34 mouse cellular contexts compared by ENCODE assay signal in genomic region chr17:34299356-34299755, GRCm38 (mm10). TPM values are rescaled to one million over a fixed set of nuclear protein-coding genes. Genes with fewer than 3 reads are reported as not detected.
DNase-seq lines count a peak whose midpoint lies in the region; TF ChIP-seq lines count a peak whose summit lies in the region.
"Had no signal": no experiment of that assay in that cellular context is flagged by ENCODE, and none has a peak within 500 bp of the region (broad histone marks: within the 10 kb centered on the region; RNA-seq: fewer than 3 reads in every experiment).

No protein-coding gene starts in this region.

- WGBS in heart, adult 2 months, result 72% methylated on average over 3 of the region's 3 CpGs
- 54% methylated on average over 3 of the region's 3 CpGs for WGBS in spleen, adult 2 months
- 78% methylated on average over 3 of the region's 3 CpGs for whole genome bisulfite sequencing in small intestine, adult 2 months

- DNase-seq in heart, adult 11 months, result peak; percentile 91
- DNase-seq in heart, adult 2 months, result no peak
- DNase-seq in spleen, adult 2 months (ENCODE audit: low read depth in 1 of 2, low spot score in 2 of 2), result peak; percentile 66 to 80
- DNase-seq in spleen, adult 12 weeks (ENCODE audit: low spot score), result no peak
- DNase-seq in ES-CJ7 (ENCODE audit: low read depth, low spot score), result peak; percentile 59
- no peak for DNase-seq in right cerebral cortex, postnatal 25 days
- no peak for DNase-seq in gastrocnemius, postnatal 14 days
- DNase-seq: adrenal gland, postnatal 36 days; cerebellum, adult 11 months; cerebellum, adult 9-11 months; gastrocnemius, postnatal 10 days; heart, postnatal 14 days; kidney, adult 18-20 months; lung, postnatal 4 days; right cerebral cortex, adult 18-20 months had no signal

- TF ChIP-seq POLR2A in heart, adult 2 months (IDR thresholded peaks at IDR 0.05; ENCODE audit: insufficient read depth, low read depth, low read length), result no peak
- no peak; the same call in 1 of the 2 replicates for TF ChIP-seq POLR2A in spleen, adult 2 months (IDR thresholded peaks at IDR 0.05; ENCODE audit: low read depth, low read length)
- TF ChIP-seq POLR2A in small intestine, adult 2 months (IDR thresholded peaks at IDR 0.05; ENCODE audit: low read depth, low read length), result no peak

- no peak overlapping the region for H3K27ac ChIP-seq in heart, adult 2 months
- H3K27ac ChIP-seq in spleen, adult 2 months (ENCODE audit: insufficient read depth, low read length), result peak overlapping the region; percentile 93
- H3K27ac ChIP-seq in small intestine, adult 2 months (ENCODE audit: insufficient read depth, low read depth, low read length), result peak overlapping the region; percentile 2; the same call in 1 of the 2 replicates
- H3K27ac ChIP-seq: embryonic facial prominence, embryonic 15.5 days; forebrain, embryonic 15.5 days; heart, embryonic 13.5 days; hindbrain, embryonic 13.5 days; kidney, postnatal 0 days; neural tube, embryonic 13.5 days; stomach, embryonic 15.5 days had no signal

- TF ChIP-seq EP300 in heart, adult 2 months (IDR thresholded peaks at IDR 0.05; ENCODE audit: insufficient read depth, low read depth, low read length), result no peak

- H3K79me2 ChIP-seq in heart, adult 2 months (replicated peaks; ENCODE audit: control insufficient read depth, insufficient read depth, low read length), result no peaks in the 10 kb centered on the region

- no peaks in the 10 kb centered on the region for H3K36me3 ChIP-seq in heart, adult 2 months (ENCODE audit: control insufficient read depth, insufficient read depth, low read length)
- no peaks in the 10 kb centered on the region for H3K36me3 ChIP-seq in spleen, adult 2 months (ENCODE audit: control insufficient read depth, insufficient read depth, low read length)
- no peaks in the 10 kb centered on the region for H3K36me3 ChIP-seq in small intestine, adult 2 months (ENCODE audit: control insufficient read depth, insufficient read depth, low read length)
- H3K36me3 ChIP-seq: embryonic facial prominence, embryonic 15.5 days; forebrain, embryonic 15.5 days; heart, embryonic 13.5 days; hindbrain, embryonic 13.5 days; neural tube, embryonic 13.5 days; stomach, embryonic 15.5 days had no signal

- H3K4me1 ChIP-seq in heart, adult 2 months (ENCODE audit: control insufficient read depth, insufficient read depth, low read length), result peaks cover 1% of the 10 kb centered on the region; the same call in 1 of the 2 replicates
- H3K4me1 ChIP-seq in spleen, adult 2 months (ENCODE audit: control insufficient read depth, insufficient read depth, insufficient read length), result peaks cover 40% of the 10 kb centered on the region; the same call in 1 of the 2 replicates
- H3K4me1 ChIP-seq in small intestine, adult 2 months (ENCODE audit: control insufficient read depth, insufficient read depth, insufficient read length, low read length), result peaks cover 8% of the 10 kb centered on the region
- H3K4me1 ChIP-seq: forebrain, embryonic 15.5 days had no signal

- H3K9ac ChIP-seq in heart, adult 2 months (ENCODE audit: low read depth, low read length), result no peak overlapping the region
- H3K9ac ChIP-seq: embryonic facial prominence, embryonic 15.5 days; forebrain, embryonic 15.5 days; heart, embryonic 13.5 days; hindbrain, embryonic 13.5 days; neural tube, embryonic 13.5 days; stomach, embryonic 15.5 days had no signal

- intact Hi-C loops in heart, adult 2 months (cut with DNase I), result no loop called here
- intact Hi-C loops in gastrocnemius, postnatal 14 days (cut with DNase I; ENCODE audit: low total_unique reads), result no loop called here

- H3K4me3 ChIP-seq in heart, adult 2 months, result no peak overlapping the region
- H3K4me3 ChIP-seq in spleen, adult 2 months (ENCODE audit: extremely low read depth, insufficient read depth, insufficient read length), result no peak overlapping the region
- H3K4me3 ChIP-seq in small intestine, adult 2 months (ENCODE audit: low read depth, low read length), result no peak overlapping the region
- H3K4me3 ChIP-seq: embryonic facial prominence, embryonic 15.5 days; forebrain, embryonic 15.5 days; heart, embryonic 13.5 days; hindbrain, embryonic 13.5 days; myocyte; neural tube, embryonic 13.5 days; stomach, embryonic 15.5 days had no signal

- TF ChIP-seq CTCF in heart, adult 2 months (IDR thresholded peaks at IDR 0.05), result no peak
- TF ChIP-seq CTCF in spleen, adult 2 months (IDR thresholded peaks at IDR 0.05; ENCODE audit: extremely low read depth, insufficient read depth, insufficient read length, insufficient replicate concordance), result no peak
- TF ChIP-seq CTCF in small intestine, adult 2 months (IDR thresholded peaks at IDR 0.05; ENCODE audit: extremely low read depth, insufficient read length, insufficient replicate concordance, low read depth, low read length), result no peak

- no peaks in the 10 kb centered on the region for H3K27me3 ChIP-seq in heart, adult 2 months (ENCODE audit: control insufficient read depth, insufficient read depth, low read length)
- H3K27me3 ChIP-seq in spleen, adult 2 months (ENCODE audit: control insufficient read depth, insufficient read depth, low read length), result no peaks in the 10 kb centered on the region
- H3K27me3 ChIP-seq in small intestine, adult 2 months (ENCODE audit: control insufficient read depth, insufficient read depth, low read length), result no peaks in the 10 kb centered on the region
- H3K27me3 ChIP-seq: CH12.LX; embryonic facial prominence, embryonic 15.5 days; forebrain, embryonic 15.5 days; hindbrain, embryonic 13.5 days; neural tube, embryonic 13.5 days; stomach, embryonic 15.5 days had no signal

RNA-seq across cellular contexts. Expression of gene H2-Eb1, which starts 6.3 kb away (rescaled TPM):
- 10 to 100 TPM; 28.9 to 36.5 TPM for total RNA-seq in heart, adult 2 months (2021)
- 49.5 and 74.4 TPM in 2 replicates for polyA plus RNA-seq in heart, adult 2 months (2012; rRNA removed)
- 1,025 and 1,109 TPM in 2 replicates for polyA plus RNA-seq in spleen, adult 2 months (2012; rRNA removed)
- polyA plus RNA-seq in small intestine, adult 2 months (2012; rRNA removed), result 91.6 and 398 TPM in 2 replicates
- total RNA-seq in gastrocnemius, postnatal 14 days (2021), result 1 to 10 TPM; 2.8 to 3.7 TPM
- polyA plus RNA-seq: myocyte had no signal

RNA-seq across cellular contexts. Expression of gene H2-Aa, which starts 11.7 kb away (rescaled TPM):
- 10 to 100 TPM; 26.8 to 38.4 TPM for total RNA-seq in heart, adult 2 months (2021)
- 99.0 and 141 TPM in 2 replicates for polyA plus RNA-seq in heart, adult 2 months (2012; rRNA removed)
- polyA plus RNA-seq in spleen, adult 2 months (2012; rRNA removed), result 1,846 and 1,869 TPM in 2 replicates
- polyA plus RNA-seq in small intestine, adult 2 months (2012; rRNA removed), result 155 and 792 TPM in 2 replicates
- total RNA-seq in gastrocnemius, postnatal 14 days (2021), result 1 to 10 TPM; 2.8 to 3.9 TPM
- total RNA-seq: MEL had no signal
- polyA plus RNA-seq: forebrain, embryonic 15.5 days; limb, embryonic 11.5 days; midbrain, embryonic 16.5 days; myocyte had no signal

RNA-seq across cellular contexts. Expression of gene H2-Eb2, which starts 26.1 kb away (rescaled TPM):
- total RNA-seq in heart, adult 2 months (2021), result not detected
- 0.09 and 0.33 TPM in 2 replicates for polyA plus RNA-seq in heart, adult 2 months (2012; rRNA removed)
- 11.4 and 13.5 TPM in 2 replicates for polyA plus RNA-seq in spleen, adult 2 months (2012; rRNA removed)
- 0.44 and 1.2 TPM in 2 replicates for polyA plus RNA-seq in small intestine, adult 2 months (2012; rRNA removed)
- not detected for total RNA-seq in gastrocnemius, postnatal 14 days (2021)
- total RNA-seq: adrenal gland, postnatal 36 days; common myeloid progenitor, adult 5-6 weeks; gastrocnemius, postnatal 10 days; layer of hippocampus, postnatal 14 days; MEL had no signal
- polyA plus RNA-seq: embryonic facial prominence, embryonic 15.5 days; heart, embryonic 13.5 days; kidney, postnatal 0 days; liver, embryonic 16.5 days; myocyte; stomach, embryonic 15.5 days had no signal

RNA-seq across cellular contexts. Expression of gene H2-Ab1, which starts 41.9 kb away (rescaled TPM):
- total RNA-seq in heart, adult 2 months (2021), result 10 to 100 TPM; 21.1 to 25.7 TPM
- 114 and 190 TPM in 2 replicates for polyA plus RNA-seq in heart, adult 2 months (2012; rRNA removed)
- polyA plus RNA-seq in spleen, adult 2 months (2012; rRNA removed), result 5,504 and 8,483 TPM in 2 replicates
- polyA plus RNA-seq in small intestine, adult 2 months (2012; rRNA removed), result 860 and 5,426 TPM in 2 replicates
- total RNA-seq in gastrocnemius, postnatal 14 days (2021), result 1 to 10 TPM; 2.8 to 3.1 TPM
- total RNA-seq: MEL had no signal
- polyA plus RNA-seq: myocyte had no signal

RNA-seq across cellular contexts. Expression of gene Btnl2, which starts 55.3 kb away (rescaled TPM):
- total RNA-seq in heart, adult 2 months (2021), result under 1 TPM; 0.41 to 0.44 TPM
- 0.26 and 0.31 TPM in 2 replicates for polyA plus RNA-seq in heart, adult 2 months (2012; rRNA removed)
- polyA plus RNA-seq in spleen, adult 2 months (2012; rRNA removed), result 4.1 and 4.4 TPM in 2 replicates
- polyA plus RNA-seq in small intestine, adult 2 months (2012; rRNA removed), result 43.4 and 105 TPM in 2 replicates
- under 1 TPM; 0.39 to 0.42 TPM for total RNA-seq in gastrocnemius, postnatal 14 days (2021)
- total RNA-seq: common myeloid progenitor, adult 5-6 weeks; megakaryocyte-erythroid progenitor cell, adult 5-6 weeks; MEL had no signal
- polyA plus RNA-seq: heart, embryonic 13.5 days; hindbrain, embryonic 13.5 days; inflammation-experienced regulatory T-cells, adult 6 months; limb, embryonic 11.5 days; liver, adult 2 months; myocyte; neural tube, embryonic 13.5 days had no signal

Comparison
In these comparisons a context has a peak if more than half of its experiments do, and no peak if none do; other contexts are left out.
1. DNase-seq: peak in heart, adult 11 months (single experiment), spleen, adult 2 months (2 of 2) and ES-CJ7 (single experiment); none in heart, adult 2 months (0 of 2), spleen, adult 12 weeks (single experiment), right cerebral cortex, postnatal 25 days (single experiment) and gastrocnemius, postnatal 14 days (single experiment).